Mouse (Mus musculus): ENCODE data around the gene Mpv17. TPM values are rescaled to one million over a fixed set of nuclear protein-coding genes. Genes with fewer than 3 reads are reported as not detected.

The Mpv17 gene
- polyA plus RNA-seq, 1 experiment from 2014 or later, result 58.7 TPM

DNA sequence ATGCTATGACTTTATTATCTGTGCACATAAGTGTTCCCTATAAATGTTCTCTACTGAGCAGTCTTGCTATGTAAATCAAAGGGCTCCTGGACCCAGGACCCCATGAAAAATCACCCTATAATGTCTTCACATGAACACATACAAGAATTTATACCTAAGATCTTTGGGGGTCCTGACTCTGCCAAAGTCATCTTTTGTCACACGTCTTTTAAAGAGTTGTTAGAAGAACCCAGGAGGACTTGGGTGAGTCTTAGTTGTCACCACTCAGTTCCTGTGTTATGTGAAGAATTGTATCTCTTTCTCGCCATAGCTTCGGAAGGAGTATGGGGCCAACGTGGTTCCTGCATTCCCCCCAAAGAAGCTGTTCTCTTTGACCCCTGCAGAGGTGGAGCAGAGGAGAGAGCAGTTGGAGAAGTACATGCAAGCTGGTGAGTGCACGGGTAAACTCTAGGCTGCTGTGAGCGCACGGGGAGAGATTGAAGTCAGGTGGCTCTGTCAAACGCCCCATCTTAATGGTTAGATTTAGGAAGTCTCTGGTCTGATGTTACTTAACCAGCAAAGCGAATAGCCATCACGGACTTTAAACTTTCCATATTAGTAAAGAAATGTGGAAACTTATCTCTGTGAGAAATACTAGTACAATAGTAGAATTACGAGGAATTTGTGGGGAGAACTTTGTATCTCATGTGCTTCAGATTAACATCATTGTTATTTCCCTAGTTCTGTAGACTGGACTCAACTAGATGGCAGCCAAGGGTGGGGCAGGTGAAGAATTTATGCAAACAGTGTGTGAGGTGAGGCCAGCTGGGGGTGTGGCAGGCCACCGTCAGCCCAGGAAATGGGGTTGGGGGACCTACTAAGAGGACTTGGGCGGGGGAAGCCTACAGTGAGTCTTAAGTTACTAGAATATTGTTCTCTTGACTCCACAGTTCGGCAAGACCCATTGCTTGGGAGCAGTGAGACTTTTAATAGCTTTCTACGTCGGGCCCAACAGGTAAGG is 40.7 kb upstream of the Mpv17 start:
- Histone ChIP-seq H3K4me3 (peak overlapping the region; percentile 93), H3K9me3 (replicated peaks) (no peaks in the 10 kb centered on the region), H3K36me3 (peaks cover 76% of the 10 kb centered on the region), H3K27me3 (ENCODE audit: low read depth, poor library complexity, severe bottlenecking) (no peaks in the 10 kb centered on the region), H3K4me1 (peaks cover 25% of the 10 kb centered on the region), H3K27ac (replicated peaks) (no peak overlapping the region)
- 92% methylated on average over 16 of the region's 16 CpGs for WGBS
- no peak for DNase-seq (ENCODE audit: low spot score)

DNA sequence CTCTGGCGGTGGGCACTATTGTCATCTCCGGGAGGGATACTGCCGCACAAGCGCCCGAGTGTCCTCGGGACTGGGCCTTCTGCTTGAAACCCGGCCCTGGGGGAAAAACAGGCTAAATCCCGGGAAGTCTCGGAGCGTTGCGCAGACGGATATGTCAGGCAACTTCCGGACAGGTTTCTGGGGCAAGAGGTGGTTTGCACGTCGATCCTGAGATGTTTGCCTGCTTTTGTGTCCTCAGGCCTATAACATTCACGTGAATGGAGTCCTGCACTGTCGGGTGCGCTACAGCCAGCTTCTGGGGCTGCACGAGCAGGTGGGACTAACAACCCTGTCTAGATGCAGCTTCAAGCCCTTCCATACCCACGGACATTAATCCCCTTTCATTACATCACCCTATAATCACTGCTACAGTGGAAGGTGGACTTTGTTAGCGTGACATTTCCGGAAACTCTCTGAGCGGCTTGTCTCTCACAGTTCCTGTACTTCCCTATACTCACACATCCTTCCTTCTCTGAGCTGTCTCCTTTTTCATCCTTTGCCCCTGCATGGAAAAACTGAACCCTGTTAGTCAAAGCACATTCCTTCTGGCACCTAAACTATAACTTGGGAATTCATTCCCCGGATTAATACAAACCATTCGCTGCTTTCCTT is 39.7 kb upstream of the Mpv17 start:
- H3K4me3 ChIP-seq, result peak overlapping the region; percentile 93
- H3K27ac ChIP-seq (replicated peaks), result peak overlapping the region; percentile 88
- no peaks in the 10 kb centered on the region for H3K27me3 ChIP-seq (ENCODE audit: low read depth, poor library complexity, severe bottlenecking)
- H3K9me3 ChIP-seq (replicated peaks), result no peaks in the 10 kb centered on the region
- peaks cover 75% of the 10 kb centered on the region for H3K36me3 ChIP-seq
- DNase-seq (ENCODE audit: low spot score), result no peak
- peaks cover 25% of the 10 kb centered on the region for H3K4me1 ChIP-seq
- WGBS, result 14% methylated on average over 25 of the region's 25 CpGs

DNA sequence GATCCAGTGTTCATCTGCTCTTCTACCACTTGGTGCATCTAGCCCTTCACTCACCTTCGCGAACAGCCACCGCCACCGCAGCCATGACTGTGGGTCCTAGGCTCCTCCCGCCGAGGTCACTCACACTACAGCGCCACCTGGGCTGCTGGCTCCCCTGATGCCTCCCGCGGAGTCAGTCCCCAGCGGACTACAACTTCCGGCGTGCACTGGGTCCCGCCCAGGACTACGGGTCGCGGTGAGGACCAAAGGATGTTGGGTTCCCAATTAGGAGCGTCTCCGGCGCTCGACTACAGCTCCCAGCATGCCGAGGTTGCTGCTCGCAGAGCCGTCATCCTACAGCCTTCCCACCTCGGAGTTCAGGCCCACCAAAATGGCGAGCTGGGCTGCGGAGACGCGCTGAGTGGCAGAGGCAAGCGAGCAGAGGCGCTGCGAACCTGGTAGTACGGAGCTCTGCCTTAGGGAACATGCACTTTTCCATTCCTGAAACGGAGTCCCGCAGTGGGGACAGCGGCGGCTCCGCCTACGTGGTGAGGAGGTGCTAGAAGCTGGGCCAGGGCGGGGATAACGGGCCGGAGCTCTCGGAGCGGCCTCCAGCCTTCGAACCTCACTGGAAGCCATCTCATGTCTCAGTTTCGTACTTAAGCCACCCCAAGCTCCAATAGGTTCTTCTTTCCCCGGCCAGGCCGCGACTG is 39.0 kb upstream of the Mpv17 start, which contains the start of the genes Snx17 and Eif2b4:
Gene Snx17, plus strand, starts transcription at position 289 of the 692 bp plus-strand sequence.
Gene Eif2b4, minus strand, starts transcription at position 492 of the 692 bp plus-strand sequence.
- Histone ChIP-seq H3K36me3 (peaks cover 75% of the 10 kb centered on the region), H3K27me3 (ENCODE audit: low read depth, poor library complexity, severe bottlenecking) (no peaks in the 10 kb centered on the region), H3K4me1 (peaks cover 25% of the 10 kb centered on the region), H3K27ac (replicated peaks) (peak within 1 kb of the TSS; percentile 88), H3K9me3 (replicated peaks) (no peaks in the 10 kb centered on the region), H3K4me3 (peak within 1 kb of the TSS; percentile 93)
- WGBS, result under 1% methylated on average over 48 of the region's 48 CpGs
- peak; percentile 99 for DNase-seq (ENCODE audit: low spot score)

DNA sequence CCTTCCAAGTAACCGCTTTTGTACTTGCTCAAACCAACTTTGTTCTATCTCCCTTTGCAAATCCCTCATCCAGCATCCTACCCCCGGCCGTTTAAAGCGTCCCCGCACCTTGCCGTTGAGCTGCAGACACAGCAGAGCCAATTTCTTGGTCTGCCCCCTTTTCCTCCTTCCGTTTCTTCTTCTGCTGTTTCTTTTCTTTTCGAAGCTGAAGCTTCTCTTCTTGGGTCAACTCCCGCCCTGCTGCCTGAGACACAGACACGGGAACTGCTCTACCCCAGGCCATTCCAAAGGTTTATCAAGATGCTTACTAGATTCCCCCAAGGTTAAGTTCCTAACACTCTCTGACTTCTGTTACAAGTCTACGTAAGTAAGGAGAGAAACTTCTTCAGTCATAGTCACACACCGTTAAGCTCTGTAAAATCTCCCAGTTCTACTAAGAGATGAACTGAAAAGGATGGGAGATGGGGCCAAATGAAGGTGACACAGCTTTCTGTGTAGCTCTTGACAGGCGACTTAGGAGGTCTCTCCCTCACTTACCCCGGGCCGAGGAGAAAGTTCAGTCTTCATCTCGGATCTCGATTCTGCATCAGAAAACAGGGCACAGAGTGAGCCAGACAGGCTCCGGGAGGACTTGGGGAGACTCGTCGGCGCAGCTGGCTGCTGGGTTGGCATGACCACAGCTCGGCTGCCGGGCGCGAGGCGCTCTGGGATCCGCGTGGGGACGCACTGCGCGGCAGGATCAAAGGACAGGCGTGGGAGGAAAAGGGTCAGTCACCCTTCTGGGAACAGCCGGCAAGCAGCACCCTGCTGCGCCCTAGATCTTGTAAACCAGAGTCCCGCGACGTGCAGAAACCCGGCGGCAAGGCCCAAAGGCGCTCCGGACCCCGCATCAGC is 38.2 kb upstream of the Mpv17 start:
- DNase-seq (ENCODE audit: low spot score), result no peak

DNA sequence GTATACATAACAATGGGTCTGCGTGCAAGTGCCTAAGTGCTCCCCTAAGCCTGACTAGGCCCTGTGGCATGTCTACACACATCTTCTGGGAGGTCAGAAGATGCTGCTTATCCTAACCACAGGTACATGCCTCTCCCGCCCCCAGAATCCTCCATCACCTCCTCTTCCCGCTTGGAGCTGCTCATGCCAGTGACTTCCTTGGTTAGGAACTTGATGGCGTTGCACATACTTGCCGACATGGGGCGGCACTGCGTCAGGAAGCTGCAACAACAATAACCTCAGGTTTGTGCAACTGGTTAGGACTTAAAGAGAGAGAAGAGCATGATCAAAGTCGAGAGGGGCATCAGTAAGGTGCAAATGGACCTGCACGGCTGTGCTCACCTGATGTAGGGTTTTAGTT is 36.1 kb upstream of the Mpv17 start:
- Histone ChIP-seq H3K9me3 (replicated peaks) (no peaks in the 10 kb centered on the region), H3K36me3 (peaks cover 60% of the 10 kb centered on the region), H3K4me3 (no peak overlapping the region), H3K27ac (replicated peaks) (no peak overlapping the region), H3K4me1 (peaks cover 25% of the 10 kb centered on the region), H3K27me3 (ENCODE audit: low read depth, poor library complexity, severe bottlenecking) (no peaks in the 10 kb centered on the region)
- WGBS, result 92% methylated on average over 9 of the region's 9 CpGs
- DNase-seq (ENCODE audit: low spot score), result no peak

More for the DNA sequence above, 38.2 kb upstream of the Mpv17 start:
- Histone ChIP-seq H3K27me3 (ENCODE audit: low read depth, poor library complexity, severe bottlenecking) (no peaks in the 10 kb centered on the region), H3K36me3 (peaks cover 75% of the 10 kb centered on the region), H3K9me3 (replicated peaks) (no peaks in the 10 kb centered on the region), H3K4me1 (peaks cover 25% of the 10 kb centered on the region), H3K27ac (replicated peaks) (peak overlapping the region; percentile 88), H3K4me3 (peak overlapping the region; percentile 93)
- WGBS, result 18% methylated on average over 42 of the region's 42 CpGs

DNA sequence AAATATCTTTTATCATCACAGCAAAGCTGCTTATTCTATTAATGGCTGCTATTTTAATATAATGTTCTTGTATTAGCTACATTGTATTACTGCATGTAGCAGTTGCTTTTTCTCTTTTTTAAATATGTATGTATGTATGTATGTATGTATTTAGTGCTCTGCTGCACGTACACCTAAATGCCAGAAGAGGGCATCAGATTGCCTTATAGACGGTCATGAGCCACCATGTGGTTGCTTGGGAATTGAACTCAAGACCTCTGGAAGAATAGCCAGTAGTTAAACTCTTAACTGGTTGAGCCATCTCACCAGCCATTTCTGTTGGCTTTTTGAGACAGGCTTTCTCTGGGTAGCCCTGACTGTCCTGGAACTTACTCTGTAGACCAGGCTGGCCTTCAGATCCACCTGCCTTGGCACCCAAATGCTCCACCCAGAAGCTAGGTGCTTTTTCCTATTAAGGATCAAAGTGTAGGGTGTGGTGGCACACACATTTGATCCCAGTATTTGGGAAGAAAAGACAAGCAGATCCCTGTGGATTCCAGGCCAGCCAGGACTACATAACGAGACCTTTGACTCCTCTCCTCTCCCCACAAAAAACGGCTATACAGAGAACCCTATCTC is 34.3 kb upstream of the Mpv17 start:
- no peaks in the 10 kb centered on the region for H3K27me3 ChIP-seq (ENCODE audit: low read depth, poor library complexity, severe bottlenecking)
- H3K9me3 ChIP-seq (replicated peaks), result no peaks in the 10 kb centered on the region
- peaks cover 12% of the 10 kb centered on the region for H3K4me1 ChIP-seq
- no peak overlapping the region for H3K27ac ChIP-seq (replicated peaks)
- DNase-seq (ENCODE audit: low spot score), result no peak
- no peak overlapping the region for H3K4me3 ChIP-seq
- H3K36me3 ChIP-seq, result peaks cover 50% of the 10 kb centered on the region
- 86% methylated on average over 4 of the region's 4 CpGs for WGBS

DNA sequence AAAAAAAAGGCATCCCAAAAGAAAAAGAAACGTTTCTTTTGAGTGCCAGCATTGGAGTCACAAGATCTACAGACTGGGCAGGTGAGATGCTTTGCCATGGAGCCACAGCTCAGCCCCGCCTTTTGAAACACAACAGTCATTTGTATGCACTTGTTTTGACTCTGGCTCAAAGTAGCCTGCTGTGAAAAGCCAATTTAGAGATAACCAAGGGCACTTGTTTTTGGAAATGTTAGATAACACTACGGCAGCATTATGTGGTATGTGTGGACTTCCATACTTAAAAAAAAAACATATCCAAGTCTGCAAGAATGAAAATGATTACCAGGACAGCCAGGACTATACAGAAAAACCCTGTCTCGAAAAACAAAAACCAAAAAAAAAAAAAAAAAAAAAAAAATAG is 29.6 kb upstream of the Mpv17 start:
- DNase-seq (ENCODE audit: low spot score), result no peak
- Histone ChIP-seq H3K36me3 (peaks cover 20% of the 10 kb centered on the region), H3K4me1 (peaks cover 12% of the 10 kb centered on the region), H3K4me3 (no peak overlapping the region), H3K27ac (replicated peaks) (no peak overlapping the region), H3K27me3 (ENCODE audit: low read depth, poor library complexity, severe bottlenecking) (no peaks in the 10 kb centered on the region), H3K9me3 (replicated peaks) (no peaks in the 10 kb centered on the region)
- 60% methylated on average over 4 of the region's 4 CpGs for WGBS

DNA sequence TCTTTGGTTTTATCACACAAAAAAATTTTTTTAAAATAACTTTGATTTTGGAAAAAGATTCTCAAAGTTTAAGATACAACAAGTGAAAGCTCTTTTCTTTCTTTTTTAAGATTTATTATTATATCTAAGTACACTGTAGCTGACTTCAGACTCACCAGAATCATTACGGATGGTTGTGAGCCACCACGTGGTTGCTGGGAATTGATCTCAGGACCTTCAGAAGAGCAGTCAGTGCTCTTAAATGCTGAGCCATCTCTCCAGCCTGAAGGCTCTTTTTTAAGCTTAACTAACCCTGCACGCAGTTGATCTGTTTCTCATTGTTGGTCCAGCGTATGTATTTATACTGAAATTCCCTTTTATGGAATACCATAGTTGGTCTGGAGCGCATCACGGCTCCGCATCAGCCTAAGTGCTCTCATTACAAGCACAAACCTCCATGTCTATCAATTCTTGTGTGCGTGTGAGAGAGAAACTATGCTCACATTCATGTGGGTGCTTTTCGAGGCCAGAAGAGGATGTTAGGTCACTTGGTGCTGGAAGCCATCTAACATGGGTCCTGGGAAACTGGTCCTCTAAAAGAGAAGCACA is 27.2 kb upstream of the Mpv17 start:
- Histone ChIP-seq H3K27me3 (ENCODE audit: low read depth, poor library complexity, severe bottlenecking) (no peaks in the 10 kb centered on the region), H3K36me3 (peaks cover 16% of the 10 kb centered on the region), H3K9me3 (replicated peaks) (no peaks in the 10 kb centered on the region), H3K27ac (replicated peaks) (no peak overlapping the region), H3K4me3 (peak overlapping the region; percentile 97), H3K4me1 (peaks cover 15% of the 10 kb centered on the region)
- DNase-seq (ENCODE audit: low spot score), result no peak
- 96% methylated on average over 9 of the region's 9 CpGs for WGBS

DNA sequence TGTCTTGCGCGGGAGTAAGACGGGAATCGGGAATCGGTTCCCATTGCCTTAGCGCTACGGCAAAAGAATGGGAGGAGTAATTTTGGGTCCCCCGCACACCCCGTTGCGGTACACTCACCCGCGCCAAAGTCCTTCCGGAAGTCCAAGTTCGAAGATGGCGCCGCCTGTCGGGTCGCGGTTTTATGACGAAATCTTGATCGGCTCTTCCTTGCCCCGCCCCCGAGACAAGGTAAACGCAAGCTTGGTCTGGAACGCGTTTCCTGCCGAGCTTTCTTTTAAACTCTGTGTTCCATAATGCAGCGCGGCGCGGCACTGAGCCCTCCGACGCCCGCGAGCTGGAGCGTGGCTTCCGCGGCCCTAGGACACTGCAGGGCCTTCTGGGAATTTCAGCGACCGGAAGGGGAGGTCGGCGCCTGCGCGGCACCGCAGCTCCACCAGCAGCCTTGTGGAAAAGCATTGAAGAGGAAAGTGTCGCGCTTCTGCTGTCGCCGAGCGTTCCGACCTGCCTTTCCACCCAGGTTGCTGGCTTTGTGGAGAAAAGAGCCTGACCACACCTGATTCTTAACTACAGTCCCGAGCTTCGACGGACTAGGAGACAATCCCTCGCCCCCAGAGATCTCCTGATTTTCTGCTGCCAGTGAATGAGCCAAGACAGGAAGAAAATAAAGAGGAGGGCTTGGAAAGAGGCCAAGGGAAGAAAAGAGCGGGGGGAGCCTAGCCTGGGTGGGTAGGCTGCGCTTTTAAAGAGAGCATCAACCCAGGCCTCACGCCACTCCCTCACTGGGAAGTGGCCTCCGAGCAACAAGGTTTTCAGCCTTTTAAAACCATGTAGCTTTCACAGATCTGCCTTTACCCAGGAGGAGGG is 25.9 kb upstream of the Mpv17 start, which contains the start of the genes Gm29609 and Gtf3c2:
Gene Gm29609, minus strand, starts transcription at position 146 of the 865 bp plus-strand sequence.
Gene Gtf3c2, minus strand, starts transcription at position 379 of the 865 bp plus-strand sequence.
- Histone ChIP-seq H3K27ac (replicated peaks) (peak within 1 kb of the TSS; percentile 95), H3K27me3 (ENCODE audit: low read depth, poor library complexity, severe bottlenecking) (no peaks in the 10 kb centered on the region), H3K36me3 (peaks cover 23% of the 10 kb centered on the region), H3K4me3 (peak within 1 kb of the TSS; percentile 97), H3K9me3 (replicated peaks) (no peaks in the 10 kb centered on the region), H3K4me1 (peaks cover 15% of the 10 kb centered on the region)
- WGBS, result under 1% methylated on average over 59 of the region's 59 CpGs
- peak; percentile 93 for DNase-seq (ENCODE audit: low spot score)

DNA sequence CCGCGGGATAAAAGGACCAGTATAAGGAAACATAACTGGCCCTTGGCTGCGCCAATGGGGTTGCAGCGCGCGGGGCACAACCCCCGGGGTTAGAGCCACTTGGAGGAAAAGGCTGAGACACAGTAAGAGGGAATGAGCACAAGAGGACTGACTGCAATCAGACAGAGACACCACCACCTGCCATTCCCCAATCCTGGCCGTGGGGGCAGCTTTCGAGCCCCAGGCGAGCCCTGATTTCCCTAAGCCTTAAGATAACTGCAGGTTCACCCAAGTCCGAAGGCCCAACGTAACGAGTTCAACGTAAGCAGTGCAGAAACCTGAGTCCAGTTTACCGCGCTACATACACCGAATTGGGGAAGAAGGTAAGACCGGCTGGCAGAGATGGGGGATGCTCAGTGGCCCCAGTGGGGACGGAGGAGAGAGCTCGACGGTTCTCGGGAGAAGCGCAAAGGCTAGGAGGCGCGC is 25.3 kb upstream of the Mpv17 start:
- H3K27ac ChIP-seq (replicated peaks), result peak overlapping the region; percentile 95
- no peaks in the 10 kb centered on the region for H3K27me3 ChIP-seq (ENCODE audit: low read depth, poor library complexity, severe bottlenecking)
- no peak for DNase-seq (ENCODE audit: low spot score)
- H3K36me3 ChIP-seq, result peaks cover 30% of the 10 kb centered on the region
- H3K4me1 ChIP-seq, result peaks cover 15% of the 10 kb centered on the region
- H3K4me3 ChIP-seq, result peak overlapping the region; percentile 97
- no peaks in the 10 kb centered on the region for H3K9me3 ChIP-seq (replicated peaks)
- under 1% methylated on average over 25 of the region's 25 CpGs for WGBS

Measured in midbrain, embryonic 10.5 days (tissue).